Mouse (Mus musculus) hindbrain, embryonic 10.5 days (tissue): ENCODE data around the gene Pak6. TPM values are rescaled to one million over a fixed set of nuclear protein-coding genes. Genes with fewer than 3 reads are reported as not detected.

Source experiments
- polyA plus RNA-seq: library from polyadenylated mRNA; unstranded; fragments of >200 nt; fragmentation: Nextera tagmentation; extraction: Ambion mirVana; gene quantifications from 2 replicates; pipeline ENCODE4 v1.2.1, GENCODE M21; 2016

Gene Pak6
- polyA plus RNA-seq, 1 experiment from 2014 or later = 0.90 TPM

Other genes with a start within 250 kb of the Pak6 start
- 281 and 316 TPM in 2 replicates for gene Srp14, start 183.6 kb upstream of the Pak6 start, polyA plus RNA-seq
- gene Bmf, start 113.6 kb upstream of the Pak6 start, polyA plus RNA-seq = 4.8 and 4.9 TPM in 2 replicates
- 98.9 and 137 TPM in 2 replicates for gene Bub1b, start 65.1 kb upstream of the Pak6 start, polyA plus RNA-seq
- not detected in 2 replicates for gene Ankrd63, start 40.7 kb downstream of the Pak6 start, polyA plus RNA-seq
- 0.31 and 0.43 TPM in 2 replicates for gene Plcb2, start 65.1 kb downstream of the Pak6 start, polyA plus RNA-seq
- 22.1 and 22.9 TPM in 2 replicates for gene Inafm2, start 82.5 kb downstream of the Pak6 start, polyA plus RNA-seq
- gene Ccdc9b, start 99.4 kb downstream of the Pak6 start, polyA plus RNA-seq = 0.50 and 0.55 TPM in 2 replicates
- gene Phgr1, start 109.5 kb downstream of the Pak6 start, polyA plus RNA-seq = not detected in 2 replicates
- 3.6 and 8.9 TPM in 2 replicates for gene Disp2, start 116.4 kb downstream of the Pak6 start, polyA plus RNA-seq
- gene Knstrn, start 150.7 kb downstream of the Pak6 start, polyA plus RNA-seq = 148 and 160 TPM in 2 replicates
- gene Ivd, start 198.7 kb downstream of the Pak6 start, polyA plus RNA-seq = 59.4 and 65.9 TPM in 2 replicates
- 4.4 TPM in 2 replicates for gene Bahd1, start 237.1 kb downstream of the Pak6 start, polyA plus RNA-seq